Mouse (Mus musculus) ES-CJ7 (cell line): Measurements from ENCODE around the gene 0610030E20Rik.

Source experiments
- DNase-seq: peaks from one replicate; pipeline ENCODE4 v3.0.0; 2011; ENCODE audit warnings: low read depth, low spot score

Gene 0610030E20Rik

DNA sequence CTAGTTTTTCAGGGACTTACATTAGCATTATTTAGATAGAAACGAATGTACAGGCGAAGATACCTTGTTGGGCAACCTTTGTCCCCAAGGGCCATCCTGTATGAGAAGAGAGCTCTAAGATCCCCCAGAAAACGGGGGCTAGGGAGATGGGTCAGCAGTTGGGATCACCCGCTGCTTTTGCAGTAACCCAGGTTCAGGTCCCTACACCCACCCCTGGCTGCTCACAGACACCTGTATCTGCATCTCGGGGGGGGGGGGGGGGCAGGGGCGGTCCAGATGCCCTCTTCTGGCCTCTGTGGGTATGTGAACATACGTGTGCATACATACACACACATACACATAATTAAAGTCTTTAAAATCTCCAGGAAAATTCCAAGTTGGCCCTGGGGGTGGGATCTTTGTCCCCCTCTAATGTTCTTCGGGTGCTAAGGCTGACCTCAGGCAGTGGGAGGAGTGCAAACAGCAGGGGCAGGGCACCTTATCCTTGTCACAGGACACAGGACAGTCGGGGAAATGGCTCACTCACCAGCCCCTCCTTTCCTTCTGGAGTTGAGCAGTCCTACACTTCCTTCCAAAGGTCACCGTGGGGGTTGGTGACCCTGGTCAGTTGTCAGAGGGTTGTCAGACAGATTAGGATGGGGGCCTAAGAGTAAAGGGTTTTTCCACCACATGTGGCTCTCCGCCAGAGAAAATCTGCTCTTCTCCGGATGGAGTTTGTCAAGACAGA is 43.8 kb downstream of the 0610030E20Rik start:
- DNase-seq, result no peak

DNA sequence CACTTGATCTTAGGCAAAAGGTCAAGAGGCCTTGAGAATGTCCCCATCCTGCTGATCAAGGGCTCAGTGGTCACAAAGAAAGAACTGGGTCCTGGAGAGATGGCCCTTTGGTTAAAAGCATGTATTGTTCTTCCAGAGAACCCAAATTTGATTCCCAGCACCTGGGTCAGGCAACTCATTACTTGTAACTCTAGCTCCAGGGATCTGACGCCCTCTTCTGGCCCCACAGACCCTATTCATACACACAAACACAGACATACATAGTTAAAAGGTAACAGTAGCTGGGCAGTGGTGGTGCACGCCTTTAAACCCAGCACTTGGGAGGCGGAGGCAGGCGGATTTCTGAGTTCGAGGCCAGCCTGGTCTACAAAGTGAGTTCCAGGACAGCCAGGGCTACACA is 45.2 kb downstream of the 0610030E20Rik start:
- peak; percentile 65 for DNase-seq

DNA sequence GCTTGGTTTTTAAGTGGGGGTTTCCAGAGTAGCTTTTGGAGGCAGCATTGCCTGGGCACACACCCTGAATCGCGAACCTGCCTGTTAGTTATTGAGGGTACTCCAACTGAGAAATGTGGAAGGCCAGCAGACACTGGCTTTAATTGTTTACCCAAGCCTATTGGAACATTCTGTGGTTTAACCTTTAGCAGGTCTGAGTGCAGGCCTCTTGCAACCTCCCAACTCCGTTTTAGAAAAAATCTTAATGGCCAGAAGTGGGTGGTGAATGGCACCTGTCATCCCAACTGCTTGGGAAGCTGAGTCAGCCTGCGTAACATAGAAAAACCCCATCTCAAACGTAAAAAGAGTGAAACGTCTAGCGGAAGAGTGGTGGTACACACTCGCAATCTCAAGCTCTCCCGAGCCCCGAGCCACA is 49.7 kb downstream of the 0610030E20Rik start:
- no peak for DNase-seq

DNA sequence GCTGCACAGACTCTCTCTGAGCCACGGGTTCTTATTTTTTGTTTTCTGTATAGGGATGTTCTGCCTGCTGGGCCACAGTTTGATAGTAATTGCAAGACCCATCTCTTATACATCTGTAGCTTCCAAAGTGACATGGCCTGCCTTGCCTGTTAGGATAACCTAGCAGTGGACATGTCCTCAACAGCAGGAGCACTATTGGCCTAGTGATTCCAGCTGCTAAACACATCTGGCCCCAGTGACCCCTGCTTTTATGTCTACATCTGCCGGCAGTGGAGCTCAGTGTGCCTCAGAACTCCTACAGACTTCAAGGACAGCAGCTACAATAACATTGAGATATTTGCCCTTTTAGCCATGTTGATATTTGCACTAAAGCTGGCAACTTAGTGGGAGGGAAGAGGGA is 52.9 kb downstream of the 0610030E20Rik start:
- no peak for DNase-seq

DNA sequence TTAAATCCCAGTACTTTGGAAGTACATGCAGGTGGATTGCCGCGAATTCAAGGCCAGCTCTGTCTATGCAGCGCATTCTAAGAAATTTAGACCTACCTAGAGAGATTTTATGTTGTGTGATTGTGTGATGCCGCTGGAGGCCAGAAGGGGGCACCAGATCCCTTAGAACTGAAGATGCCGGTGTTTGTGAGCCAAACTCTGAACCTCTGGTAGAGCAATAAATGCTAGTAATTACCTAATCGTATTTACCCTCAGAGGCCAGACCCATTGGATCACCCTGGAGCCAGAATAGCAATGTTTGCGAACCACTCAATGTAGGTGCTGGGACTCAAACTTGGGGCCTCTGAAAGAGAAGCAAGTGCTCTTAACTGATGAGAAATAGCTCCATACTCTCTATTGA is 54.8 kb downstream of the 0610030E20Rik start:
- peak; percentile 82 for DNase-seq
